Mouse (Mus musculus) bone marrow, adult 2 months (tissue): ENCODE results near the gene Stk32c.

Experiments used
- CTCF ChIP-seq: fragments of 200-500 bp; IDR thresholded peaks from 2 replicates; pipeline ENCODE4 v1.5.1; 2011; ENCODE audit warnings: low read length, control low read depth; ENCODE audit not compliant: control insufficient read depth, insufficient read depth
- POLR2A ChIP-seq: fragments of 200-500 bp; IDR thresholded peaks from 2 replicates; pipeline ENCODE4 v1.6.1; 2011; ENCODE audit warnings: low read depth, mild to moderate bottlenecking, control low read depth, low read length, borderline replicate concordance; ENCODE audit not compliant: control insufficient read depth

DNA sequence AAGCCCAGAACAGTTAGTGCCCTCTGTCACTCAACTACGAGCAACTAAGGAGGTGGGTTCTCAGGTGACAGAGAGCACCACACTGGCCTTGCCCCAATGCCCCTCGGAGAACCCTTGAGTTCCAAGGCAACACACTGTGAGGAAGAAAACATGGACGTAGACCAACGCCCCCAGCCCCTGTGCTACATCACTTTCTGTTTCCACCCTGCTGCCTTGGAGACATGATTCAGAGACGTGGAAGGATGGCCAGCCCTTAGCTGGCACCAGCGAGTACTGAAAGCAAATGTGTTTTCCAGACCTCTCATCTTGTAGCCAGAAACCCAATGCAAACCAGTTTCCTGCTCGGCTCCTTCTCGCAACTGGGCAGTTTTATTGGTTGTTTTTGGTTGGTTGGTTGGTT is 26.7 kb downstream of the Stk32c start:
- TF ChIP-seq POLR2A (no peak), CTCF (no peak)
